Mouse (Mus musculus): ENCODE data around the gene Zglp1.

Zglp1 gene

DNA sequence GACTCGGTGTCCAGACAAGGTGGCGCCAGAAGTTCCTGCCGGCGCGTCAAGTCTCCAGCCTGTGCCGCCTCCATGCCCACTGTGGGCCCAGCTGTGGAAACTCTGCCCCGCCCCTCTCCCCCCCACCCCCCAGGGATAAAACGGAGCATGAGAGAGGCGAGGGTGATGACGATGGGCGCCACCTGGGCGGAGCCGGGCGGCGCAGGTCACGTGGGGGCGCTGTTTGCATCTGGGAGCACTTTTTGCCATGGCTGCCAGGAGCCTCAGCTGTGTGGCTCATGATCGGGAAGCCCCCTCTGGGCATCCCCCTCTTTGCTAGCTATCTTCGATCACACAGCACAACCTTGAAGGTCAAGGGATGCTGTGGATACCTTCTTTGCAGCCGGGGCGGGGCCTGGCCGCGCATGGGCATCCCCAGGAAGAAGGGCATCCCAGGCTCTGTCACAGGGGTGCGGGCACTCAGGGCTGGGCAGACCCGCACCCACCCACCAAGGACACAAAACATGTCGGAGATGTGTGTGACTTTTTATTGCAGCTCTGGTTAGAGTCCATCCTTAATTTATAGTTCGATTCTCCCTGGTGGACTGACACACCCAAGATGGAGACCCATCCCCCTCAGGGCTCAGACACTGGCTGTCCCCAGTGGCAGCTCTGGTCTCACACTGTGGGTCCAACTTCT lies at the start of gene Zglp1:
Gene Zglp1, minus strand, starts transcription at position 88 of the 679 bp plus-strand sequence.
- no peak for DNase-seq (ENCODE audit: low spot score)

DNA sequence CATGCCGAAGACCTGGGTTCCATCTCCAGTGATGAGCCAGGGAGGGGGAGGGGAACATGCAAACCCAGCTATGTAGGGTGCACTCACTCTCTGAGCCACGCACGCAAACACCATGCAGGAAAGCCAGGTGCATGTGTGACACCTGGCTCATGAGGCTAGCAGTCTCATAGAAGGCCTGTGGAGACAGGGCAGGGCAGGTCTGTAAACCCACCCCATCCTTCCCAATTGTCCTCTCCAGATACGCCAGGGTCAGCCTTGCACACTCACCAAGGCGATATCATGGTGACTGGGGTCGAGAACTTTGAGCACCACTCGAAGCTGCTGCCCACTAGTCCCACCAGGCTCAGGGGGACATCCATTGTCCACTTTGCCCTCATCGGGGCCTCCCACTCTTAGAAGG lies 48.2 kb upstream of the Zglp1 start:
- DNase-seq (ENCODE audit: low spot score) = no peak

DNA sequence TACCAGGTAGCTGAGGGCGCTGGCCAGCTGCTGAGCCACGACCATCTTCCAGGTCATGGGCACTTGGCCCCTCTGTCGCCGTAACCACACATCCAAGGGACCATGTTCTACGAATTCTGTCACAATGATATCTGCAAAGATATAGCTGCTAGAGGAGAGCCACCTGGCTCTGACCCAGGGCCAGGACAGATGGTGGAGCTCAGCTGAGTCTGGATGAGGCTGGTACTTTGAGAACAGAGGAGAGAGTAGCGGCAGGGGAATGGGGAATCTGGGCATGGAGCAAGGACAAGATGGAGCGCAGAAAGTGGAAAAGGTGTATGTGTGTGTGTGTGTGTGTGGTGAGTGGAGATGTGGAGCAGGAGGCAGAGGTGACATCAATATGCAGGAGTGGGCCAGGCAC lies 47.3 kb upstream of the Zglp1 start:
- no peak for DNase-seq (ENCODE audit: low spot score)

DNA sequence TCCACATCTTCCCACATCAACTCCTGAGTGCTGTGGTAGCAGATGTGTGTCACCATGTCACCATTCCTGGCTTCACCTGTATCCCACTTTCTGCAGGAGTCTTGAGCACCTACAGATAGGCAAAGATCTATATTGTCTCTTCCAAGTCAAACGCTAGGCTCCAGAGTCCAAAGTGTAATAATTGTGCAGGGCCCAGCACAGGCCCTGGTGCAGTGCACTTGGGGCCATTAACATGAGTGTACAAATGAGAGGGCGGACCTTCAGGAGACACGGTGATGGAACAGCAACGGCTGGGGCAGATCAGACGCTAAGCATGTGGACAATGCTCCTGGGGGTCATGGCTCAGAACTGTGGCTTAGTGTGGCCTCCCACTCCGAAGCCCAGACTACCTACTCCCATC lies 46.9 kb upstream of the Zglp1 start:
- no peak for DNase-seq (ENCODE audit: low spot score)

DNA sequence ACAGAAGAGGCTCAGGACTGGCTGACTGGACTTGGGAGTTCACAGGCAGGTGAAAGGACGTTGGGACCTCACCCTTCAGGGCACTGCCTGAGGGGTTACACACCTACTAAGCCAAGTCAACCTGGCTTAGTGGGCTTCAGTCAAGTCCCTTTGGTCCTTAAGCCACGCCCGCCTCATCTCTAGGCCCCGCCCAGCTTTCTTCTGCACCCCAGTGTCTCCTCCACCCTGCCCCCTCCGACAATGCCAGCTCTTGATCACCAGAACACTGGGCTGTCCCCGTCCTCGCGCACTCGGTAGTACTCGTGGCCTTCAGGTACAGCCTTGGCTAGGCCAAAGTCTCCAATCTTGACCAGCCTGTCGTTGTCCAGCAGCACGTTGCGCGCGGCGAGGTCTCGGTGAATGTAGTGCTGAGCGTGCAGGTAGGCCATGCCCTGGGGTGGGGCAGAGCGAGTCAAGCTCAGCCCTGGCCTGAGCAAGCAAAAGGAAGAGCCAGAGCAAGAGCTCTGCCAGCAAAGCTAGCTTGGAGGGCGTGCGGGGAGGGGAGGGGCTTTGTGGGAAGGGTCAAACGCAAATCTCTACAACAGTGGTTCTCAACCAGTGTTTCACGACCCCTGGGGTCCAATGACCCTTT lies 40.8 kb upstream of the Zglp1 start:
- DNase-seq (ENCODE audit: low spot score) = no peak

DNA sequence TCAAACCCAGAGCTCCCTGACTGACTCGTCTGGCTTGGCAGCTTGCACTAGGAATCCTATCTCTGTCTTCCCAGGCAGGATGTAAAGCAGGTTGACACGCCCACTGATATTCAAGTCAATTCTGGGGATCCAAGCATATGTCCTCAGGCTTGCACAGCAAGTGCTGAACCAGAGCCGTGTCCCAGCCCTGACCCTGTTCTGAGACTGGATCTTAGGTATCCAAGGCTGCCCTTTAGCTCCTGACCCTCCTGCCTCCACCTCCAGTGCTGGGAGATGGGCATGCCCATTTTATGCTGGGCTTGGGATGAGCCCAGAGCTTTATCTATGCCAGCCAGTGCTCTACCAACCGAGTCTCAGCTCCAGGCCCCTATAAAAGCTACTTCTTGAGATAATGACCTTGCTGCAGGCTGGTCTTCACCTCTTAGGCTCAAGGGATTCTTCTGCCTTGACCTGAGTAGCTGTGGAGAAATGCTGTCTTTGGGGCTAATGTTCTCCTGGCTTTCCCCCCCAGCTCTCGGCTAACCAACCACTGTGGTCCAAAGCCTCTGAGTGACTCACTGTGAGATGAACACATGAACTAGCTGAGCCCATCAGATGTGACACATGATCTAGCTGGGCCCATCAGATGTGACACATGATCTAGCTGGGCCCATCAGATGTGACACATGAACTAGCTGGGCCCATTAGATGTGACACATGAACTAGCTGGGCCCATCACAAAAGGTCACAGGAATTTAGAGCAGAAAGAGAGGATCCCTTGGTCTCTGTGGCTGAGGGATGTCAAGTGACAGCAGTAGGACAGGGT lies 39.1 kb upstream of the Zglp1 start:
- no peak for DNase-seq (ENCODE audit: low spot score)

DNA sequence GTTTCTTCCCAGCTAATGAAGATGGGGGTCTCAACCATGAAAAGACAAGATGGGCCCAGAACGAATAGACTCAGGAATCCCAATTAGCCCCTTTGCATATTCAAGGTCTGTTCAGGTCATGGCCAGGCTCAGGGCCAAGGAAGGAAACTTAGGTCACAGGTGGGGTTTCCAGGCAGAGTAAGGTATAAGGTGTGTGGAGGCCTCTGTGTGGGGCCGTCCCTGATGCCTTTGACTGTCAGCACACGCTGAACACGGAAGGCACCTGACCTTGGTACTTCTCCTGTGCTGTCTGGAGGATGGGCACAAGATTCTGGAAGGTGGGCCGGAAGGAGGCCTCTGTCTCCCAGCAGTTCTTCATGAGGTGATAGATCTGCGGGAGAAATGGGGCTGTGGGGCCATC lies 37.9 kb upstream of the Zglp1 start:
- DNase-seq (ENCODE audit: low spot score) = no peak

DNA sequence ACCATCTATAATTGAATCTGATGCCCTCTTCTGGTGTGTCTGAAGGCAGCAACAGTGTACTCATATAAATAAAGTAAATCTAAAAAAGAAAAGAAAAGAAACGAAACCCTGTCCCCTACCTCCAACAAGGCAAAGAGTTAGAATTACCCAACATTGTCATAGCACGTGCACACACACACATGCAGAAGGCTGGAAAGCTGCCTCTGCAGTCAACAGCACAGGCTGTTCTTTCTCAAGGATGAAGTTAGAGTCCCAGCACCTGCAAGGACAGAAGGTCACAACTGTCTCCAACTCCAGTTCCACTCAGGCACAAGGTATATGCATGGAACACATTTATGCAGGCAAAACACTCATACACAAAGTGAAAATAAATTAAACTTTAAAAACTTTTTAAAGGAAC lies 35.2 kb upstream of the Zglp1 start:
- no peak for DNase-seq (ENCODE audit: low spot score)

DNA sequence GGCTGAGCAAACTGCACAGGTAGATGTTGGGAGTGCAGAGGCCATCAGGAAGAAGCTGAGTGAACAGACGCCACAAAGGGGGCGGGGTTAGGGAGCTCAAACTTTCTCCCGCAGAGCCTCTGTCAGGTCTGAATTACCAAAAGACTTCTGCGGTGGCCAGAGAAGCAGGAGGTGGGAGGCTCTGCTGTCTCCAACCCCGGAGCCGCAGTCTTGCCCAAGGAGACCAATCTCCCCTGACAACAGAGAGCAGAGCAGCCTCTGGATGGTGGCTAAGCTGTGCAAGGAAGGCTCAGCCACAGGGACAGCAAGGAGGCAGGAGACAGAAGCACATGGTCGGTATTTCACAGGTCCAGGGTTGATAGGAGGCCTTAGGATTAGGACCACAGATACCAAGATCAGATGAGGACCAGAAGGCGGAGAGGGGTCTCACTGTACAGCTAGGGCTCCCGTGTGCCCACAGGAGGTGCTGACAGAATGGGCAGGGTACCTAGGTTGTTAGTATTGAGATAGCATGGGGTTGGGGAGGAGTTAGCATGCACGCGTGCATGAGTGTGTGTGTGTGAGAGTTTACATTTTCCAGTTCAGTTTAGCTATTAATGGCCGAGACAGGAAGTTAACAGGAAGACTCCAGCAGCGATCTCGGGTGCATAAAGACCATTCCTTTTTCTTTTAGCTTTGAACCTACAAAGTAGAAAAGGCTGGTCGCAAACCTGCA lies 33.7 kb upstream of the Zglp1 start:
- no peak for DNase-seq (ENCODE audit: low spot score)

DNA sequence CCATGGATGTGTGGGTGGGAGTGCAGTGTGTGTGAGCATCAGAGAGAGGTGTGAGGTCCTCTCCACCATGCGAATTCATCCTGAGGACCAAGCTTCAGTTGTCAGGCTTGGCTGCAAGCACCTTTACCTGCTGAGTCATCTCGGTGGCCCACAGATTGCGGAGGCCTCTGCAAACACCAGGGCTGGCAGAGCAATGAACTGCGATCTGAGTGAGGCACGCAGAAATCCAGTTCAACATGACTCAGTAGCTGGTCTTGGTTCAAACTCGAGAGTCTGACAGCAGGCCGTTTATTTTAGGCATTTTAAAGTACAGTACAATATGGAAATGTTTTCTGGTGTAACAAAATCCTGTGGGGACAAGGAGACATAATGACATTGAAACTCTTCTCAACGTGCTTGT lies 30.9 kb upstream of the Zglp1 start:
- DNase-seq (ENCODE audit: low spot score) = peak; percentile 49

DNA sequence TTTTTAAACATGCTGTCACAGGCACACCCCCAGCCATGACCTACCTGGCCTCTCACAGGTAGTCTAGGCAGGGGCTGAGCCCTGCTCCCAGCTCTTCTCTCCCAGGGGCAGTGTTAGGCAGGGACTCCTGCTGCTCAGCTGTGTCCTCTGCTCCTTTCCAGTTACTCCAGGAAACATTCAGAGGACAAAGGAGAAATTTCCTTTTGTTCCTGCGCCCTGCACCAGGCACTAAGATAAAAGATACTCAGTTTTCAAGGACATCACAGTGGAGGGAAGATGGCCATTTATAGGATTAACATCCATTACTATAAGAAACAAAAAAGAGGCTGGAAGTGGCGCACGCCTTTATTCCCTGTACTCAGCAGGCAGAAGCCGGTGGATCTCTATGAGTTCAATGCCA lies 29.1 kb upstream of the Zglp1 start:
- DNase-seq (ENCODE audit: low spot score) = no peak

DNA sequence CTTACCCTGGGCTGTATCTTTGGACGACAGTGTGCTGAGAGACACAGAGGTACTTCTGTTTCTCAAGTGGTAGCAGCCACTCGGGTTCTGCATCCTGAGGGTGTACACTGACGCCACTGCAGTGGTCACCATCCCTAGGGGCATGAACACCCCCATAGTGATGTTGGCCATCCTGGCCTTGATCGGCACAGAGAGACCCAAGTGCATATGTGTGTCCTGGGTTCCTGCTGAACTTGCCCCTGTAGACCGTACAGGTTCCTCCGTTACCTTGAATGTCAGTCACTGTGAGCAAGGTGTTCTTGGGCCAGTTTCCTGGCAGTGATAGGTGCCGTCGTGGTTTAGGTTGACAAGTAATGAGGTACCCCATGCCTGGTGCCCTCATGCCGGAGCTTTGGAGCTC lies 26.5 kb upstream of the Zglp1 start:
- DNase-seq (ENCODE audit: low spot score) = no peak

DNA sequence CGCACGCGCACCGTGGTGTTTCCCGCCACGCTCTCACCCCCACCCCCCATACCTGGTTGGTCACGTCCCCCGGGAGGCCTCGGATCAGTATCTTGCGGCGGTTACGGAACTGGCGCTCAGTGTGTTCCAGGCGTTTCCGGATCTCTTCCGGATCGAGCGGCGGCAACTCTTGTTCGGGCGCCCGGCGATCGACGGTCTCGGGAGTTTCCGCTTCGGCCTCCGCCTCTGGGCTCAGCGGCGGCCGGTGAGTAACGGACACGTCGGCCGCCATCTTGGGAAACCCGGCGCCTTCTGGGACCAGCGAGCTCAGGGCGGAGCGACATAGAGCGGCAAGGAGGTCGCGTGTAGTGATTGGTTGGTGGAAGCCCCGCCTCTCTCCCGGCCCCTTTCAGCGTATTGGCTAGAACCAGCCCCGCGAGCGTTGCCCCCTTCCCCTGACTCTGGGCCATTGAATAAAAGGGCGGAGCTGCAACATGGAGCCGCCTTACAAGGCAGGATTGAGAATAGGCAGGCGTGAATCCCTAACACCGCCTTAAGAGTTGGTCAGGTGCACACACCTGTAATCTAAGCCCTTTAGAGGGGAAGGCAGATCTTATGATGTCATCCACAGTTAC lies 24.9 kb upstream of the Zglp1 start, which contains the start of the genes Gm38431 and Raver1:
Gene Gm38431, minus strand, starts transcription at position 291 of the 614 bp plus-strand sequence.
Gene Raver1, minus strand, starts transcription at position 302 of the 614 bp plus-strand sequence.
- DNase-seq (ENCODE audit: low spot score) = peak; percentile 98

DNA sequence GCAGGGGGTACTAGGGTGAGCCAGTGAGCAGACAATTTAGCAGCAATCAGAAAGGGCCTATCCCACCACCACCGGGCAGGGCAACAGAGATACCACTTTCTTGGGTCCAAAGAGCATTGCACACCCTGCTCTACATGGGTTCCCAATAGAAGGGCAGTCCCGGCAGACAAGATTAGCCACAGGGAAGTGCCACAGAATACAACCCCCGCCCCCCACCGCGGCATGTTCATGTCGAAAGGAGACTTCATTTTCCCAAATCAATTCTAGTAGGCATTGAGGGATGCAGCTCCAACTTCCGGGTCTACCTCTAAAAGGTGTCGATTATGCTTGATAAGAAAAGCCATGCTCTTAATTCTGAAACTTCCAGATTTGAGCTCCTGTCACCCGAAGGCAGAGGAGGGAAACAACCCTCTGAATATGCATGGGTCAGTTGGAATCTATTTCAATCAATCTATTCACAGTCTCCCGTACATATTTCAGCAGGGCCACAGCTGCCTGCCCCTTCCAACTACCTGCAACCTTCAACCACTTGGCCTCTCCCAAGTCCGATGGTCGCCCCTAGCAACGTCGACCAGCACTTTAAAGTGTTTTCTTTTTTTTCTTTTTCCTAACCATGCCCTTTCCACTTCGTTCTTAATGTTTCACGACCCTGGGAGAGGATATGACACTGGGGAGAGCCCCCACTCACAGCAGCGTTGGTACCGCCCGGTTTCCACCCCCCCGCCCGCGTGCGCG lies 24.2 kb upstream of the Zglp1 start:
- DNase-seq (ENCODE audit: low spot score) = no peak

DNA sequence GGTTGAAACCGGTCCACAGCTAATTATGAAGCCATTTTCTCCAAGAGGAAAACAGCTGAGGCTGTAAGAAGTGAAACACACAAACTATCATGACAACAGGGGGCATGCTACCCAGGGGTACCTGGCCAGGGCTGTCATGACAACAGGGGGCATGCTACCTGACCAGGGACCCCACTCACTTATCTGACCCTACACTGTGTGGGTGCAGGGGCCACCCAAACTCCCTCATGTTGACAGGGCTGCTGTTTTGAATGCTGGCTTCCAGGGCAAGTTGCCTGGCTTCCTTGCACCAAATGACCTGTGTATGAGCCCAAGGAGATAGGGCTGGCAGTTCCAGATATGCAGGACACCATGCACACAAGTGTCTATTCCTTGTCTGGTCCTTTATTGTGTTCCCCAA lies 23.6 kb upstream of the Zglp1 start:
- DNase-seq (ENCODE audit: low spot score) = no peak

DNA sequence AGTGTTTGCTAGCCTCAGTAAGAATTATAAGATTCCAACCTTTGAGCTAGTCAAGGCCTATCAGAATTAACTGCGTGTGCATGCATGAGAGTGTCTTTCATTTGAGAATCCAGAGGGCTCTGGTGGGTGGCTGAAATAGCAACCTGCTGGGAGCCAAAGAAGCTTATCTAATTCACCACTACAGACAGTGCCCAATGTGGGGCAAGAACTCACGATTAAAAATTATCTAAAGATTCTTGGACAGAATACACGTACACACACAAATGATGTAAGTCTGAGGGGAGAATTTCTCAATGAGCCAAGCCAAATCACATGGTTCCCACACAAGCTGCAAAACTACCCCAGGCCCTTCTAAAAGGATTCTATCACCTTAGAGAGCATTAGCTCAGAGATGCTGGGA lies 16.4 kb upstream of the Zglp1 start:
- no peak for DNase-seq (ENCODE audit: low spot score)

DNA sequence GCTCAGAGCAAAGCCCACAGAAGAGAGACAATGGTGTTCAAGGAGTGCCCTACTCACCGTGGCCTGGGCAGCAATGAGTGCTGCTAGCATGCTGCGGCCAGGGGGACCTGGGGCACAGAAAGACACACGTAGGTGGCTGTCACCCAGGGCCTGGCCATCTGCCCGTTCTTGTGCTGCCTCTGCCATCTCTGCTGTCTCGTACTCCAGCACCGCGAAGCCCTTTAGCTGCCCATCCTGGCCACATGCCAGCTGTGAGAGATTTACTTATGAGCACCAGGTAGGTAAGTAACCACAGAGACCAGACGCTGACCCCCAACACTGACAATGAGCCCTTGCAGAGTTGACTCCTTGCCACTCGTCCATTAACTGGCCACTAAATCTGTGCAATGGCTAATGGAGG lies 14.2 kb upstream of the Zglp1 start:
- DNase-seq (ENCODE audit: low spot score) = no peak

DNA sequence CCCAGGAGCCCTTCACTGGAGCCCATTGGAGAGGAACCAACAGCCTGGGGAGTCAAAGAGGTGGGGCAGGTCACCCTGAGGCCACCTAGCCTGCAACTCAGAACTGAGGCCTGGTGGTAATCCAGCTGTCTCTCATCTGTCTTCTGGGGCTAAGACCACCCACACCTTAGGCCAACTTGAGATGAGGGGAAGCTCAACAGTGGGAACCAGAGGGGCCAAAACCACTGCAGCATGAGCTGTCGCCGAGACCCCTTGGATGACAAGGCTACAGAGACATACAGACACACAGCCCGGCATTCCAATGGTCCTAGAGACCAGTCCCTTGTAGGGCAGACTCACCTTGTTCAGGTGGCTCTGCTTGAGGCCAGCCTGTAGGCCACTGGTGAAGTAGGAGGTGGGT lies 8.7 kb upstream of the Zglp1 start:
- DNase-seq (ENCODE audit: low spot score) = no peak

DNA sequence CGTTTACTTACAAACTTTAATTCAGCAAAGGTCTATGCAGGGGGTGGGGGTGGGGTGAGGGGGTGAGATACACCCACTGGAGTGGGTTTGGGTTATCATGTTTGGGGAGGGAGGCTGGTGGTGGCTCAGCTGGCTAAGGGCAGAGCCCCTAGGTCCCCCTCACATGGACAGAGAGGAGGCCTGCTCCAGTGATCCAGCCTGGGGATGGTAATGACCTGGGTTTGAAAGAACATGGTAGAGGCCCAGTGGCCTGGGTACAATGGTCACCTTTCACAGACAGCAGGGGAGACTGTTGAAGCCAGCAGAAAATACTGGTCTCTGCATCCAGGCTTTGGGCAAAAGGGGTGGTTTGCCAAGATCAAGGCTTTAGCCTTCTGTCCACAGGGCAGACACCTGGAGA lies 7.3 kb upstream of the Zglp1 start:
- DNase-seq (ENCODE audit: low spot score) = no peak

DNA sequence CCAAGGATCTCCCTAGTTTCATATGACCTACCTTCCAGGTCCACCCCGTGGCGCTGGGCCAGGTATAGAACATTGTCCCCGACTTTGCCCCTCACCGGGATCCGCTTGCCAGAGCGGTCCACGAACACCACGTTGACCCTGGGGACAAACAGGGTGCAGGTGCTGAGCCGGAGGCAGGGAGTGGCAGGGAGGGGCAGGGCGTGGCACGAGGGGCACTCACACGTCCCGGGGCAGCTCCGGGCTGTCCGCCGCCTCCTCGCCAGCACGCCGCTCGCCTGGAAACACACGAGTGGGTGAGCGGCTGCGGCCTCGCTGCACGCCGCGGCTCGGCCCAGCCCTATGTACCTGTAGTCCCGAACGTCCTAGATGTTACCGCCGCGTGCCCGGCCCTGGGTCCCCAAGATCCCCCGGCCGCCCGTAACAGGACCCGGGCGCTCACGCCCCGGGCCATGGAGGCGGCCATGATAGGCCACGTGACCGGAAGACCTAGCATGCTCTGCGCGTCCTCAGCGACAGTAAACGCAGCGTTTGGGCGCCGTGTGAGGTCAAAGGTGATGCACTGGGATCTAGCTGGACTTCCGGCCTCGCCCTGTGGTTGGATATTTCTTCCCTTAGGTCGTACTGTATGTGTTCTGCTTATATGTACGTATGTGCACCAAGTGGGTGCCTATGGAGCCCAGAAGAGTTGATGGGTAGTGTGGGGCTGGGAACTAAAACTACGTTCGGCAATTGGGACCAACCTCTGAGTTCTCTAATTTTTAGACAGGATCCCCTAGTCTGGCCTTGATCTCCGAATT lies 6.3 kb upstream of the Zglp1 start, which contains the start of the genes Gm49373 and Fdx1l:
Gene Gm49373, minus strand, starts transcription at position 53 of the 797 bp plus-strand sequence.
Gene Fdx1l, minus strand, starts transcription at position 571 of the 797 bp plus-strand sequence.
- peak; percentile 90 for DNase-seq (ENCODE audit: low spot score)
